Mouse (Mus musculus): ENCODE measurements at regions not wholly inside any gene's neighbourhood (a gene's known extent, or its start where the extent isn't known, plus 50 kb on each side); places are given as distances from the start of the nearest gene placed in this dataset.
"Not testable (repeated sequence)": the region's sequence is repeated elsewhere in the genome, so short reads cannot be mapped to it uniquely, and the experiment has no call there.

- Histone ChIP-seq H3K36me3 (ENCODE audit: control insufficient read depth, insufficient read depth, low read length) (no peaks in the 10 kb centered on the region), H3K4me1 (ENCODE audit: control insufficient read depth, insufficient read depth, low read length) (no peaks in the 10 kb centered on the region), H3K9ac (ENCODE audit: low read depth, low read length) (no peak overlapping the region), H3K27ac (no peak overlapping the region), H3K4me3 (no peak overlapping the region), H3K27me3 (ENCODE audit: control insufficient read depth, insufficient read depth, low read length) (no peaks in the 10 kb centered on the region; the same call in 1 of the 2 replicates), H3K79me2 (replicated peaks; ENCODE audit: control insufficient read depth, insufficient read depth, low read length) (no peaks in the 10 kb centered on the region)
- DNase-seq = no peak
- WGBS = 58% methylated on average over 1 of the region's 1 CpGs
- intact Hi-C loops (cut with DNase I) = no loop called here
- TF ChIP-seq EP300 (IDR thresholded peaks at IDR 0.05; ENCODE audit: insufficient read depth, low read depth, low read length) = no peak
- no peak for TF ChIP-seq CTCF (IDR thresholded peaks at IDR 0.05)
- no peak for TF ChIP-seq POLR2A (IDR thresholded peaks at IDR 0.05; ENCODE audit: insufficient read depth, low read depth, low read length)
Measured at GRCm38 (mm10) chr7:73827549-73827948, 87.4 kb downstream of the Fam174b start.

- WGBS = 66% methylated on average over 6 of the region's 6 CpGs
- DNase-seq = no peak
- TF ChIP-seq EP300 (IDR thresholded peaks at IDR 0.05; ENCODE audit: insufficient read depth, low read depth, low read length) = no peak
- no peak overlapping the region for H3K9ac ChIP-seq (ENCODE audit: low read depth, low read length)
- H3K27me3 ChIP-seq (ENCODE audit: control insufficient read depth, insufficient read depth, low read length) = no peaks in the 10 kb centered on the region; the same call in 1 of the 2 replicates
- no peaks in the 10 kb centered on the region for H3K79me2 ChIP-seq (replicated peaks; ENCODE audit: control insufficient read depth, insufficient read depth, low read length)
- H3K4me1 ChIP-seq (ENCODE audit: control insufficient read depth, insufficient read depth, low read length) = no peaks in the 10 kb centered on the region
- no peak overlapping the region for H3K4me3 ChIP-seq
- intact Hi-C loops (cut with DNase I) = no loop called here
- H3K36me3 ChIP-seq (ENCODE audit: control insufficient read depth, insufficient read depth, low read length) = no peaks in the 10 kb centered on the region
- H3K27ac ChIP-seq = no peak overlapping the region
Measured at GRCm38 (mm10) chr7:73830581-73830980, 90.5 kb downstream of the Fam174b start.

GRCm38 (mm10) chr7:73840381-73840780 lies 100.3 kb downstream of the Fam174b start:
- H3K27ac ChIP-seq = no peak overlapping the region
- no peak overlapping the region for H3K4me3 ChIP-seq
- H3K9ac ChIP-seq (ENCODE audit: low read depth, low read length) = no peak overlapping the region
- DNase-seq = peak; percentile 27 to 41
- H3K79me2 ChIP-seq (replicated peaks; ENCODE audit: control insufficient read depth, insufficient read depth, low read length) = no peaks in the 10 kb centered on the region
- no peak for TF ChIP-seq CTCF (IDR thresholded peaks at IDR 0.05)
- no peak for TF ChIP-seq POLR2A (IDR thresholded peaks at IDR 0.05; ENCODE audit: insufficient read depth, low read depth, low read length)
- no peak for TF ChIP-seq EP300 (IDR thresholded peaks at IDR 0.05; ENCODE audit: insufficient read depth, low read depth, low read length)
- intact Hi-C loops (cut with DNase I) = loop anchor here (10.0 kb wide), 1 partner anchor 56 kb away; no protein-coding TSS in a partner anchor
- WGBS = 23% methylated on average over 3 of the region's 3 CpGs
- H3K4me1 ChIP-seq (ENCODE audit: control insufficient read depth, insufficient read depth, low read length) = no peaks in the 10 kb centered on the region
- no peaks in the 10 kb centered on the region for H3K36me3 ChIP-seq (ENCODE audit: control insufficient read depth, insufficient read depth, low read length)
- no peaks in the 10 kb centered on the region for H3K27me3 ChIP-seq (ENCODE audit: control insufficient read depth, insufficient read depth, low read length)

GRCm38 (mm10) chr7:73852184-73852583 lies 112.1 kb downstream of the Fam174b start:
- 62% methylated on average over 9 of the region's 9 CpGs for WGBS
- TF ChIP-seq EP300 (IDR thresholded peaks at IDR 0.05; ENCODE audit: insufficient read depth, low read depth, low read length) (no peak), CTCF (IDR thresholded peaks at IDR 0.05) (no peak), POLR2A (IDR thresholded peaks at IDR 0.05; ENCODE audit: insufficient read depth, low read depth, low read length) (no peak)
- H3K27ac ChIP-seq = no peak overlapping the region
- H3K36me3 ChIP-seq (ENCODE audit: control insufficient read depth, insufficient read depth, low read length) = no peaks in the 10 kb centered on the region
- no peak for DNase-seq
- intact Hi-C loops (cut with DNase I) = no loop called here
- no peak overlapping the region for H3K9ac ChIP-seq (ENCODE audit: low read depth, low read length)
- H3K27me3 ChIP-seq (ENCODE audit: control insufficient read depth, insufficient read depth, low read length) = no peaks in the 10 kb centered on the region; the same call in 1 of the 2 replicates
- no peak overlapping the region for H3K4me3 ChIP-seq
- no peaks in the 10 kb centered on the region for H3K4me1 ChIP-seq (ENCODE audit: control insufficient read depth, insufficient read depth, low read length)
- H3K79me2 ChIP-seq (replicated peaks; ENCODE audit: control insufficient read depth, insufficient read depth, low read length) = no peaks in the 10 kb centered on the region

GRCm38 (mm10) chr7:73853296-73853950 lies 113.3 kb downstream of the Fam174b start:
- H3K9ac ChIP-seq (ENCODE audit: low read depth, low read length); H3K4me1 ChIP-seq (ENCODE audit: control insufficient read depth, insufficient read depth, low read length); H3K4me3 ChIP-seq; H3K27ac ChIP-seq; intact Hi-C loops (cut with DNase I); DNase-seq; H3K79me2 ChIP-seq (replicated peaks; ENCODE audit: control insufficient read depth, insufficient read depth, low read length); H3K27me3 ChIP-seq (ENCODE audit: control insufficient read depth, insufficient read depth, low read length); H3K36me3 ChIP-seq (ENCODE audit: control insufficient read depth, insufficient read depth, low read length): not testable (repeated sequence)
- 80% methylated on average over 3 of the region's 3 CpGs for WGBS

GRCm38 (mm10) chr7:73855489-73855888 lies 115.4 kb downstream of the Fam174b start:
- TF ChIP-seq EP300 (IDR thresholded peaks at IDR 0.05; ENCODE audit: insufficient read depth, low read depth, low read length) (no peak), CTCF (IDR thresholded peaks at IDR 0.05) (peak; percentile 87)
- Histone ChIP-seq H3K79me2 (replicated peaks; ENCODE audit: control insufficient read depth, insufficient read depth, low read length) (no peaks in the 10 kb centered on the region), H3K36me3 (ENCODE audit: control insufficient read depth, insufficient read depth, low read length) (no peaks in the 10 kb centered on the region), H3K27ac (no peak overlapping the region), H3K27me3 (ENCODE audit: control insufficient read depth, insufficient read depth, low read length) (no peaks in the 10 kb centered on the region; the same call in 1 of the 2 replicates), H3K4me3 (no peak overlapping the region), H3K4me1 (ENCODE audit: control insufficient read depth, insufficient read depth, low read length) (no peaks in the 10 kb centered on the region), H3K9ac (ENCODE audit: low read depth, low read length) (no peak overlapping the region)
- intact Hi-C loops (cut with DNase I) = loop anchor here (1.0 kb wide), 1 partner anchor 201 kb away; no protein-coding TSS in a partner anchor
- 40% methylated on average over 4 of the region's 4 CpGs for WGBS
- DNase-seq = peak; percentile 13 to 38
